Mouse (Mus musculus): ENCODE data around the gene Postn. TPM values are rescaled to one million over a fixed set of nuclear protein-coding genes. Genes with fewer than 3 reads are reported as not detected.

Postn gene
- total and polyA plus RNA-seq, 3 experiments: not detected

GRCm38 (mm10) chr3:54424146-54424545 lies 63.2 kb downstream of the Postn start:
- no peak overlapping the region for H3K4me3 ChIP-seq (ENCODE audit: control insufficient read depth in 1 of 2, insufficient read depth in 1 of 2, low read depth in 2 of 2, low read length in 2 of 2)
- no peak overlapping the region for H3K9ac ChIP-seq (ENCODE audit: control insufficient read depth, low read depth, low read length, poor library complexity, severe bottlenecking)
- no peaks in the 10 kb centered on the region for H3K27me3 ChIP-seq (ENCODE audit: control insufficient read depth in 1 of 2, insufficient read depth in 2 of 2, low read length in 2 of 2)
- no peak for DNase-seq (ENCODE audit: low read depth, low spot score)
- no peaks in the 10 kb centered on the region for H3K36me3 ChIP-seq (ENCODE audit: control insufficient read depth in 1 of 2, insufficient read depth in 2 of 2, low read length in 2 of 2)
- no peaks in the 10 kb centered on the region for H3K79me2 ChIP-seq (ENCODE audit: control insufficient read depth, insufficient read depth, low read length, poor library complexity)
- H3K4me1 ChIP-seq (ENCODE audit: control insufficient read depth in 1 of 2, insufficient read depth in 2 of 2, low read length in 2 of 2): no peaks in the 10 kb centered on the region
- H3K9me3 ChIP-seq (replicated peaks; ENCODE audit: insufficient read depth, low read length): no peaks in the 10 kb centered on the region
- TF ChIP-seq RCOR1 (IDR thresholded peaks at IDR 0.05; ENCODE audit: low read depth, low read length) (no peak), TBP (IDR thresholded peaks at IDR 0.05; ENCODE audit: low read depth, low read length) (no peak), MEF2A (IDR thresholded peaks at IDR 0.05; ENCODE audit: extremely low read depth, insufficient replicate concordance, low read depth, low read length, poor library complexity, severe bottlenecking) (no peak), ZMIZ1 (IDR thresholded peaks at IDR 0.05; ENCODE audit: low read depth, low read length) (no peak), MYC (IDR thresholded peaks at IDR 0.05; ENCODE audit: low read depth, low read length) (no peak), NELFE (IDR thresholded peaks at IDR 0.05; ENCODE audit: low read depth, low read length) (no peak), MXI1 (IDR thresholded peaks at IDR 0.05; ENCODE audit: low read depth, low read length) (no peak), UBTF (IDR thresholded peaks at IDR 0.05; ENCODE audit: borderline replicate concordance, insufficient read depth, low read depth, low read length) (no peak), JUND (IDR thresholded peaks at IDR 0.05; ENCODE audit: low read depth, low read length) (no peak), ZC3H11A (IDR thresholded peaks at IDR 0.05; ENCODE audit: low read depth, low read length) (no peak)
- no peak overlapping the region for H3K27ac ChIP-seq (ENCODE audit: control insufficient read depth, low read depth, low read length)

- H3K79me2 ChIP-seq (ENCODE audit: control insufficient read depth, insufficient read depth, low read length, poor library complexity): no peaks in the 10 kb centered on the region
- no peak for DNase-seq (ENCODE audit: low read depth, low spot score)
- H3K27ac ChIP-seq (ENCODE audit: control insufficient read depth, low read depth, low read length): no peak overlapping the region
- no peaks in the 10 kb centered on the region for H3K36me3 ChIP-seq (ENCODE audit: control insufficient read depth in 1 of 2, insufficient read depth in 2 of 2, low read length in 2 of 2)
- H3K27me3 ChIP-seq (ENCODE audit: control insufficient read depth in 1 of 2, insufficient read depth in 2 of 2, low read length in 2 of 2): no peaks in the 10 kb centered on the region
- H3K9me3 ChIP-seq (replicated peaks; ENCODE audit: insufficient read depth, low read length): no peaks in the 10 kb centered on the region
- no peak for TF ChIP-seq BHLHE40 (IDR thresholded peaks at IDR 0.05; ENCODE audit: borderline replicate concordance, low read depth, low read length)
- no peak for TF ChIP-seq ZC3H11A (IDR thresholded peaks at IDR 0.05; ENCODE audit: low read depth, low read length)
- no peak for TF ChIP-seq CHD1 (IDR thresholded peaks at IDR 0.05; ENCODE audit: low read depth, low read length)
- no peak for TF ChIP-seq SIN3A (IDR thresholded peaks at IDR 0.05; ENCODE audit: low read length)
- no peak for TF ChIP-seq UBTF (IDR thresholded peaks at IDR 0.05; ENCODE audit: borderline replicate concordance, insufficient read depth, low read depth, low read length)
- TF ChIP-seq MEF2A (IDR thresholded peaks at IDR 0.05; ENCODE audit: extremely low read depth, insufficient replicate concordance, low read depth, low read length, poor library complexity, severe bottlenecking): no peak
- no peak for TF ChIP-seq GABPA (IDR thresholded peaks at IDR 0.05; ENCODE audit: low read depth, low read length)
- no peak for TF ChIP-seq MYC (IDR thresholded peaks at IDR 0.05; ENCODE audit: low read depth, low read length)
- no peak for TF ChIP-seq CTCF (IDR thresholded peaks at IDR 0.05 in 2 of 3, conservative IDR thresholded peaks at IDR 0.05 in 1 of 3; ENCODE audit: control insufficient read depth in 1 of 3, insufficient read depth in 1 of 3, low read depth in 2 of 3, low read length in 3 of 3, poor library complexity in 1 of 3, severe bottlenecking in 1 of 3)
- no peak for TF ChIP-seq MAX (IDR thresholded peaks at IDR 0.05; ENCODE audit: low read length)
- no peak for TF ChIP-seq E2F4 (IDR thresholded peaks at IDR 0.05; ENCODE audit: borderline replicate concordance, low read depth, low read length)
- TF ChIP-seq NRF1 (IDR thresholded peaks at IDR 0.05; ENCODE audit: insufficient read depth, low read depth, low read length, poor library complexity, severe bottlenecking): no peak
- no peak for TF ChIP-seq SMC3 (IDR thresholded peaks at IDR 0.05; ENCODE audit: low read depth, low read length)
- no peak for TF ChIP-seq POLR2AphosphoS5 (IDR thresholded peaks at IDR 0.05; ENCODE audit: borderline replicate concordance, low read depth, low read length)
- TF ChIP-seq RCOR1 (IDR thresholded peaks at IDR 0.05; ENCODE audit: low read depth, low read length): no peak
- TF ChIP-seq TBP (IDR thresholded peaks at IDR 0.05; ENCODE audit: low read depth, low read length): no peak
- TF ChIP-seq NELFE (IDR thresholded peaks at IDR 0.05; ENCODE audit: low read depth, low read length): no peak
- no peak overlapping the region for H3K9ac ChIP-seq (ENCODE audit: control insufficient read depth, low read depth, low read length, poor library complexity, severe bottlenecking)
- no peak overlapping the region for H3K4me3 ChIP-seq (ENCODE audit: control insufficient read depth in 1 of 2, insufficient read depth in 1 of 2, low read depth in 2 of 2, low read length in 2 of 2)
- no peaks in the 10 kb centered on the region for H3K4me1 ChIP-seq (ENCODE audit: control insufficient read depth in 1 of 2, insufficient read depth in 2 of 2, low read length in 2 of 2)
Measured at GRCm38 (mm10) chr3:54431663-54432062, 70.8 kb downstream of the Postn start.
